Mouse (Mus musculus): ENCODE measurements around the gene 4931414P19Rik.

Gene 4931414P19Rik

GRCm38 (mm10) chr14:54605752-54606321 lies at the start of gene 4931414P19Rik:
Gene 4931414P19Rik, minus strand, starts transcription at chr14:54605993.
- DNase-seq = peak; percentile 86 to 95

- peak; percentile 91 to 95 for DNase-seq
These were observed 47.7 kb upstream of the 4931414P19Rik start for GRCm38 (mm10) chr14:54653496-54653895.

GRCm38 (mm10) chr14:54652787-54653186 lies 47.0 kb upstream of the 4931414P19Rik start:
- no peak for DNase-seq

- no peak for DNase-seq
These were observed 45.8 kb upstream of the 4931414P19Rik start for GRCm38 (mm10) chr14:54651556-54651955.

- DNase-seq = peak; percentile 86 to 92
These were observed 45.0 kb upstream of the 4931414P19Rik start for GRCm38 (mm10) chr14:54650621-54651454.

GRCm38 (mm10) chr14:54647900-54648299 lies 42.1 kb upstream of the 4931414P19Rik start:
- DNase-seq = no peak

GRCm38 (mm10) chr14:54646898-54647636 lies 41.3 kb upstream of the 4931414P19Rik start:
- no peak for DNase-seq

GRCm38 (mm10) chr14:54646455-54646854 lies 40.7 kb upstream of the 4931414P19Rik start:
- no peak for DNase-seq

GRCm38 (mm10) chr14:54644294-54644693 lies 38.5 kb upstream of the 4931414P19Rik start:
- DNase-seq = no peak

GRCm38 (mm10) chr14:54643011-54643410 lies 37.2 kb upstream of the 4931414P19Rik start:
- no peak for DNase-seq

- no peak for DNase-seq
These were observed 36.6 kb upstream of the 4931414P19Rik start for GRCm38 (mm10) chr14:54642224-54642944.

GRCm38 (mm10) chr14:54641305-54641969 lies 35.6 kb upstream of the 4931414P19Rik start, which contains the start of gene Cdh24:
Gene Cdh24, minus strand, starts transcription at chr14:54641364.
- DNase-seq = peak; percentile 91 to 95

- no peak for DNase-seq
These were observed 35.1 kb upstream of the 4931414P19Rik start, which contains the start of gene Gm17606 for GRCm38 (mm10) chr14:54640946-54641304. Gene Gm17606, plus strand, starts transcription at chr14:54640952.

GRCm38 (mm10) chr14:54640121-54640520 lies 34.3 kb upstream of the 4931414P19Rik start:
- no peak for DNase-seq

- no peak for DNase-seq
These were observed 32.4 kb upstream of the 4931414P19Rik start for GRCm38 (mm10) chr14:54638210-54638609.

GRCm38 (mm10) chr14:54636954-54637353 lies 31.2 kb upstream of the 4931414P19Rik start:
- peak; percentile 32 to 77 for DNase-seq

- DNase-seq = peak in 1 of 2 experiments; percentile 47
These were observed 28.4 kb upstream of the 4931414P19Rik start for GRCm38 (mm10) chr14:54634182-54634581.

- no peak for DNase-seq
These were observed 26.5 kb upstream of the 4931414P19Rik start for GRCm38 (mm10) chr14:54632252-54632651.

GRCm38 (mm10) chr14:54631240-54631599 lies 25.4 kb upstream of the 4931414P19Rik start:
- no peak for DNase-seq

GRCm38 (mm10) chr14:54630583-54631239 lies 24.9 kb upstream of the 4931414P19Rik start:
- no peak for DNase-seq

- no peak for DNase-seq
These were observed 24.0 kb upstream of the 4931414P19Rik start for GRCm38 (mm10) chr14:54629797-54630196.

GRCm38 (mm10) chr14:54628103-54628502 lies 22.3 kb upstream of the 4931414P19Rik start:
- DNase-seq = no peak

Data from kidney, postnatal 36 days (tissue).